Mouse (Mus musculus) liver, embryonic 14.5 days (tissue): ENCODE results near the gene Olfr718-ps1. TPM values are rescaled to one million over a fixed set of nuclear protein-coding genes. Genes with fewer than 3 reads are reported as not detected.
"Not testable (repeated sequence)": the region's sequence is repeated elsewhere in the genome, so short reads cannot be mapped to it uniquely, and the experiment has no call there.

ENCODE experiments used
- ATAC-seq: fragments of 200-750 bp; cut with Nextera tagmentation; 2 replicates; pipeline ENCODE4 v1.8.0; 2017; ENCODE audit warnings: moderate number of reproducible peaks, mild to moderate bottlenecking, moderate library complexity; ENCODE audit not compliant: insufficient read depth
- DNase-seq, 3 experiments: peaks; one replicate each; pipeline ENCODE4 v3.0.0-alpha.2; 2012 to 2013; ENCODE audit warnings: low read depth in 3 of 3, low spot score in 3 of 3
- H3K27ac ChIP-seq: fragments of 300-500 bp; sonication (generic); 2 replicates; pipeline ENCODE4 v1.5.1; 2014; ENCODE audit warnings: moderate library complexity, mild to moderate bottlenecking, control low read depth, inconsistent platforms
- H3K27me3 ChIP-seq: fragments of 300-500 bp; sonication (generic); 2 replicates; pipeline ENCODE4 v1.6.1; 2014; ENCODE audit warnings: mild to moderate bottlenecking, low read length, moderate library complexity; ENCODE audit not compliant: control insufficient read depth, insufficient read depth
- H3K36me3 ChIP-seq: fragments of 300-500 bp; sonication (generic); replicated peaks from 2 replicates; pipeline ENCODE4 v1.6.1; 2014; ENCODE audit warnings: low read depth; ENCODE audit not compliant: control insufficient read depth, insufficient read depth
- H3K4me1 ChIP-seq, 2 experiments: fragments of 200-500 bp in 1 of 2; fragments of 300-500 bp in 1 of 2; sonication (generic) in 1 of 2; replicated peaks; 2 replicates each; pipeline ENCODE4 v1.6.1; 2012 to 2014; ENCODE audit warnings: antibody characterized with exemption in 1 of 2, inconsistent platforms in 1 of 2, low read length in 1 of 2; ENCODE audit not compliant: control insufficient read depth in 2 of 2, insufficient read depth in 2 of 2
- H3K4me2 ChIP-seq: fragments of 300-500 bp; sonication (generic); 2 replicates; pipeline ENCODE4 v1.6.1; 2014; ENCODE audit warnings: low read depth, mild to moderate bottlenecking, control low read depth, moderate library complexity
- H3K4me3 ChIP-seq, 2 experiments: fragments of 200-500 bp in 1 of 2; fragments of 300-500 bp in 1 of 2; sonication (generic) in 1 of 2; 2 replicates each; pipeline ENCODE4 v1.5.1; 2012 to 2014; ENCODE audit warnings: low read depth in 2 of 2, low read length in 2 of 2, mild to moderate bottlenecking in 2 of 2, control low read depth in 1 of 2, inconsistent platforms in 1 of 2, moderate library complexity in 1 of 2; ENCODE audit not compliant: insufficient read depth in 1 of 2
- H3K9ac ChIP-seq: fragments of 300-500 bp; sonication (generic); replicated peaks from 2 replicates; pipeline ENCODE4 v1.6.1; 2014; ENCODE audit warnings: mild to moderate bottlenecking, control low read depth, moderate library complexity
- H3K9me3 ChIP-seq: fragments of 300-500 bp; sonication (generic); 2 replicates; pipeline ENCODE4 v1.6.1; 2016; ENCODE audit warnings: low read length, mixed read lengths; ENCODE audit not compliant: control insufficient read depth
- CTCF ChIP-seq: IDR thresholded peaks from 2 replicates; pipeline ENCODE4 v1.5.1; 2016; ENCODE audit warnings: antibody characterized with exemption, low read depth, control low read depth
- EP300 ChIP-seq: IDR thresholded peaks from 2 replicates; pipeline ENCODE4 v1.6.1; 2016; ENCODE audit warnings: antibody characterized with exemption, low read depth
- WGBS: fragments of 180-500 bp; shearing (Covaris S2); extraction: QIAGEN DNeasy Blood & Tissue Kit; methylation state at CpG from one replicate; pipeline ENCODE4 v1.1.7; 2014; ENCODE audit not compliant: insufficient replicate concordance; 5-methylcytosine and 5-hydroxymethylcytosine counted together
- polyA plus RNA-seq, 2 experiments: library from polyadenylated mRNA; depleted of rRNA in 1 of 2; stranded (reverse) in 1 of 2; unstranded in 1 of 2; fragments of >200 nt; fragmentation: Nextera tagmentation in 1 of 2; extraction: Ambion mirVana in 1 of 2; gene quantifications; 2 replicates each; pipeline versions ENCODE4 v1.2.1 to v1.2.3; 2012 to 2014

The Olfr718-ps1 gene
- polyA plus RNA-seq, 2 experiments = not detected

DNA sequence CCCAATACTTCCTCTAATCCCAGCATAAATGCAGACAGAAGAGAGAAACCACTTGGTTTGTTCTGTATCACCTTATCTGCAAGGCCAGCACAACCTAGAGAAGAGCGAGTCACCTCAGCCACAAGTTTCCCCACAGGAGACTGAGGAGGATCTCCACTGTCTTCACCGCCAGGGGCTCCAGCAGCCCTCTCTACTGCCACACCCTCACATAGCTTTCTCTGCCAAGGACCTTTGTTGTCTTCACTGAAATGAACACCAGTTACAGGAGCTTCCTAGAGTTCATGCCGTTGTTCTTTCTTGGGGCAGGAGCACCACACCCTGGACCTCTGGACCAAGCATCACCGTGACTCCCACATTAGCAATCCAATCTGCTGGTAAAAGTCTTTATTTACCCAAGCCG is 1.3 kb upstream of the Olfr718-ps1 start:
- TF ChIP-seq EP300 (no peak), CTCF (no peak)
- Histone ChIP-seq H3K4me3 (no peak overlapping the region), H3K4me1 (no peaks in the 10 kb centered on the region), H3K27ac (no peak overlapping the region), H3K27me3 (no peaks in the 10 kb centered on the region), H3K4me2 (no peak overlapping the region), H3K36me3 (no peaks in the 10 kb centered on the region), H3K9ac (no peak overlapping the region), H3K9me3 (peaks cover 2% of the 10 kb centered on the region; the same call in 1 of the 2 replicates)
- WGBS = 64% methylated on average over 5 of the region's 5 CpGs
- ATAC-seq = no peak
- DNase-seq = no peak

DNA sequence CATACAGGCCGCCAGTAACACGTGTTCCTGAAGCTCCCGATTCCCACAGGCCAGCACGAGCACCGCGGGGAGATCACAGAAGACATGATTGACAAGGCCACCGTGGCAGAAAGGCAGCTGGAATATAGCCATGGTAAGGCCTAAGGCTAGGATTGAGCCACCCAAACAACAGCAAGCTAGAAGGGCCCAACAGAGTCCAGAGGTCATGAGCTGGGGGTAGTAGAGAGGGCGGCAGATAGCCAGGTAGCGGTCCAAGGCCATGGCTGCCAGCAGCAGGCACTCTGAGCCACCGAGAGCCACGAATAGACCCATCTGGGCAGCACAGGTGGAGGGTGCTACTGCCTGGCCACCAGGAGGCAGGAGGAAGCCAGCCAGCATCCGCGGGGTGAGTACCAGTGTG is 9.8 kb downstream of the Olfr718-ps1 start:
- H3K4me1 ChIP-seq = peaks cover 8 to 10% of the 10 kb centered on the region in 2 experiments
- ATAC-seq (peak; percentile 13; the same call in 1 of the 2 replicates), DNase-seq (no peak)
- H3K27ac ChIP-seq = no peak overlapping the region
- no peaks in the 10 kb centered on the region for H3K27me3 ChIP-seq
- H3K9ac ChIP-seq = no peak overlapping the region
- H3K36me3 ChIP-seq = no peaks in the 10 kb centered on the region
- no peak overlapping the region for H3K4me3 ChIP-seq
- no peaks in the 10 kb centered on the region for H3K9me3 ChIP-seq
- 69% methylated on average over 13 of the region's 13 CpGs for WGBS
- TF ChIP-seq CTCF (peak; percentile 36), EP300 (no peak)
- no peak overlapping the region for H3K4me2 ChIP-seq

DNA sequence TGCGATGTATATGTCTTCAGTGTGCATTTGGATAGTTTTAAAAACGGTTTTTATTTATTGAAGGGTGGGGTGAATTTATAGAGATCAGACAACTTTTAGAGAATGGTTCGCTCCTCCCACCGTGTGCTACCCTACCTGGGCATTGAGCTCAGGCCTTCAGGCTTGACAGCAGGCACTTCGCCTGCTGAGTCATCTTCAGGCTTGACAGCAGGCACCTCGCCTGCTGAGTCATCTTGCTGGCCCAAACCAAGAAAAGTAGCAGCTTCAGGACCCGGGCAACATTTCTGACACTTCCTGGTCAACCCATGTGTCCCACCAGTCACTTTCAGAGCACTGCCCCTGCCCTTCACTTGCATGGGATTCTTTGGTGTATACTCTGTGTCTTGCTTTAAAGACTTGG is 12.3 kb downstream of the Olfr718-ps1 start:
- no peaks in the 10 kb centered on the region for H3K9me3 ChIP-seq
- TF ChIP-seq CTCF (no peak), EP300 (no peak)
- no peaks in the 10 kb centered on the region for H3K27me3 ChIP-seq
- 56% methylated on average over 7 of the region's 7 CpGs for WGBS
- H3K9ac ChIP-seq = no peak overlapping the region
- DNase-seq (peak; percentile 41 to 55 (median 42)), ATAC-seq (peak; percentile 47; the same call in 1 of the 2 replicates)
- no peak overlapping the region for H3K4me3 ChIP-seq
- H3K36me3 ChIP-seq = no peaks in the 10 kb centered on the region
- H3K27ac ChIP-seq = no peak overlapping the region
- H3K4me2 ChIP-seq = no peak overlapping the region
- peaks cover 8 to 10% of the 10 kb centered on the region in 2 experiments for H3K4me1 ChIP-seq

DNA sequence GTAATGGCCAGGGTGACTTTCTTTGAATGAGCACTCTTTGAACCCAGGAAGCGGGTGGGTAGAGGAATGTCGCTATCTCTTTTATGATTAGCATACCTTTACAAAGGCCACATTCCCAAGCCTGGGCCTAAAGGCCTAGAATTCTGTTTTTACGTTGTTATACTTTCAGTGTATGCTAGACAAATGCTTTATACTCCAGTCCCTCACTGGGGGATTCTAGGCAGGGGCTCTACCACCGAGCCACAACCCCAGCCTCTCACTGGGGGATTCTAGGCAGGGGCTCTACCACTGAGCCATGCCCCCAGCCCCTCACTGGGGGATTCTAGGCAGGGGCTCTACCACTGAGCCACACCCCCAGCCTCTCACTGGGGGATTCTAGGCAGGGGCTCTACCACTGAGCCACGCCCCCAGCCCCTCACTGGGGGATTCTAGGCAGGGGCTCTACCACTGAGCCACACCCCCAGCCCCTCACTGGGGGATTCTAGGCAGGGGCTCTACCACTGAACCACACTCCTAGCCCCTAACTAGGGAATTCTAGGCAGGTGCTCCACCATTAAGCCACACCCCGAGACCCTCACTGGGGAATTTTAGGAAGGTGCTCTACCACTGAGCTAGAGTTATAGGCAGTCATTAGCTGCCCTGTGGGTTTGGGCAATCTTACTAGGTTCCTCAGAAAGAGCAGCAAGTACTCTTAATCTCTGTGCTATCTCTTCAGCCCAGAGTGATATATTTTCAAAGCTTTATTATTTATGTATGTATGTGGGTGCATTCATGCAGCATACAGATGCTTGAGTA is 13.0 kb downstream of the Olfr718-ps1 start:
- H3K4me3 ChIP-seq, H3K27me3 ChIP-seq, H3K9me3 ChIP-seq, H3K9ac ChIP-seq, H3K27ac ChIP-seq, ATAC-seq, H3K36me3 ChIP-seq, DNase-seq, H3K4me2 ChIP-seq: not testable (repeated sequence)
- WGBS = 71% methylated on average over 3 of the region's 6 CpGs
- H3K4me1 ChIP-seq = peaks cover 8 to 10% of the 10 kb centered on the region in 2 experiments

DNA sequence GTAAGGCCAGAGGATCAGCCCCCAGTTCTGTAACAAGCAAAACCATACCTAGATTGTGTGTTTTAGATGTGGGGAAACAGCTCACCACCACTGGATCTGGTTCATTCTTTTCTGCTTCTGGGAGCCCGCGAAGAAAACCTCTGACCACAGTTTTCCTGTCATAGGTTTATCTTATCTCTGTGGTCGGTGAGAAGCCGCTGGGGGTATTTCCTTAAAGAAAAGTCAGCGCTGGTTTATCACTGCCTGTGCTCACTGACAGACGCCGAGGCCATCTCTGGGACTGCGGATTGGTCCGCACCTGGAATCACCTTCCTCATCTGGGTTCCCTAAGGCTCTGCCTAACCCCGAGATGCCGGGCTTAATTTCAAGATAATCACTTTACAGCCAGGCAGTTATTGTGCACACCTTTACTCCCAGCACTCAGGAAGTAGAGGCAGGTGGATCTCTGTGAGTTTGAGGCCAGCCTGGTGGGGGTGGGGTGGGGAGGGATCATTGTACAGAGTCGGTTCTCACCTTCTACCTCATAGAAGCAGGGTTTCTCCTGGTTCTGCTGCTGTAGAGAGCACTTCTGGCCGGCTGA is 14.4 kb downstream of the Olfr718-ps1 start:
- peaks cover 8 to 10% of the 10 kb centered on the region in 2 experiments for H3K4me1 ChIP-seq
- WGBS = 13% methylated on average over 13 of the region's 13 CpGs
- H3K4me2 ChIP-seq = no peak overlapping the region
- no peak overlapping the region for H3K4me3 ChIP-seq
- no peak overlapping the region for H3K27ac ChIP-seq
- no peaks in the 10 kb centered on the region for H3K27me3 ChIP-seq
- H3K9me3 ChIP-seq = no peaks in the 10 kb centered on the region
- no peak for DNase-seq
- ATAC-seq = no peak
- no peak for TF ChIP-seq EP300
- no peak for TF ChIP-seq CTCF
- no peaks in the 10 kb centered on the region for H3K36me3 ChIP-seq
- no peak overlapping the region for H3K9ac ChIP-seq
